Mouse (Mus musculus) megakaryocyte progenitor cell, adult 5-6 weeks (primary cell): ENCODE data around the gene Pgghg. TPM values are rescaled to one million over a fixed set of nuclear protein-coding genes. Genes with fewer than 3 reads are reported as not detected.
"Not testable (repeated sequence)": the region's sequence is repeated elsewhere in the genome, so short reads cannot be mapped to it uniquely, and the experiment has no call there.

ENCODE experiments used
- ATAC-seq: replicated peaks from 2 replicates; pipeline ENCODE4 v1.8.0; 2016; ENCODE audit warnings: mild to moderate bottlenecking, moderate TSS enrichment, inconsistent platforms; ENCODE audit not compliant: poor library complexity
- total RNA-seq, 2 experiments: library from RNA; stranded (forward) in 1 of 2; stranded (reverse) in 1 of 2; fragments of 157-497, 149-512 nt in 1 of 2; fragments of 200-1000 nt in 1 of 2; gene quantifications; 2 replicates each; pipeline versions ENCODE4 v1.2.3 to v1.2.4; 2015 to 2017

Pgghg gene
- total RNA-seq, 2 experiments from 2014 or later: 7.3 to 8.2 TPM

DNA sequence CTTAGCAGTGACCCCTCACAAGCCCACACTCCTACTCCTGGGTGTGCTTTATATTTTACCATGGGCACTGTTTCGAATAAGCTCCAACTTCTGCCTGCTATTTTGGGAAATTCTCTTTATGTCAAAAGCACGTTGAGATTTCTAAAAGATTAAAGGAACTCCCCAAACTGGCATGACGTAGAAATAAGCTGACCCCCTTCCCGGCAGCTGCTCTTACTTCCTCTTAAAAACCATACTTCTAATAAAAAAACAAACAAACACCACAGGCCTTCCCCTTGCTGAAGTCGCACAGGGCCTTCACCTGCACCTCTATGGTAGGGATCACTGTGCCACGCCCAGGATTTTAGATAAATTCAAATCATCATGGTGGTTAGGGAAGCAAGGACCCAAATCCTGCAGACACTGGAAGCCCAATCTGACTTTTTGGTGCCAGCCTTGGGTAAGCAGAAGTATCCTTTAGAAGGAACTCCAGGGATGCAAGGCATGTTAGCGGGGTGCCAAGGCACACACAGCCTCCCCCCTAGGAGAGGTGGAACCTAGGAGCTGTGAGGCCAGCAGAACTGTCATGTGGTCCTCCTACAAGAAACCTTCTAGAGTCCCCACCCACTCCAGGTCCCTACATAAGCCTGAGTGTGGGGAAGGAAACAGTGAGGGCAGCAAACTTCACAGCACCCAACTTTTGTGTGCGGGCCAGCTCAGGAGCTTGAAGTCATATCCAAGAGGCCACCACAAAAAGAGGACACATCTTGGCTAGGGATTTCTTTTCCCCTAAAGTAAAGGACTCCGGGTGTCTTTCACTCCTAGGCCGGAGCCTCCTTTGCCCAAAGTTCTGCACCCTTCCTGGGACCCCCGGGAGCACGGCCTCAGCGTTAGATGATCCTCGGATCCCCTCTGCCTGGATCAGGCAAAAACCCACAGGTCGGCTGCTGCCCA lies 12.9 kb downstream of the Pgghg start:
- peak; percentile 23 for ATAC-seq

DNA sequence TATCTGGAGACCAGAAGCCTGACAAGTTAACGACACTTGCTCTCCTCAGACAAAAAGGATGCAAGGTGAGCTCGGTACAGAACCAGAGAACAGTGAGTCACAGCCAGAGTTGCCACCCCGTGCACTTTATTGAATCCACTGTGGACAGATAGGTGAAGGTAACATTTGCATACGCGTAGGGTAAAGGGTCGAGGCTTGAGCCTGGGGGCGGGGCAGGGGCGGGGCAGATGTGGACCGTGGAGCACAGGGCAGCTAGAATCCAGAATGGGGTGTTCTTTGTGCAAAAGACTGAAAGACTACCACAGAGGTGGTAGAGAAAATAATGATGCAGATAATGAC lies 13.5 kb downstream of the Pgghg start:
- no peak for ATAC-seq

DNA sequence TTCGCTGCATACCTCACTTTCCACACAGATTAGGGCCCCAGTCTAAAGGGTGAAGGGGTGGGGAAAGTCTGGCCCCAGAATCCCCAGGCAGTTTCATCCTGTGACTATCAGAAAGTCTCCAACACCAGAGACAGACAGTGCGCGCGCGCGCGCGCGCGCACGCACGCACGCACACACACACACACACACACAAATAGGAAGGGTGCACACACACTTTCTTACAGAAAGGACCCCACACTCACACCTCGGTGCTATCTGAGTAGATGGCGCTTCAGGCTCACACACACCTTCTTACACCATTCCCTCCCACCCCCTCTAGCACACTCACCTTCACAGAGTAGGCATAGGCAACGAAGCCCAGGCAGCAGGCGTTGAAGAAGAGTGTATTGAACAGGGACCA lies 14.2 kb downstream of the Pgghg start:
- peak; percentile 23 for ATAC-seq

DNA sequence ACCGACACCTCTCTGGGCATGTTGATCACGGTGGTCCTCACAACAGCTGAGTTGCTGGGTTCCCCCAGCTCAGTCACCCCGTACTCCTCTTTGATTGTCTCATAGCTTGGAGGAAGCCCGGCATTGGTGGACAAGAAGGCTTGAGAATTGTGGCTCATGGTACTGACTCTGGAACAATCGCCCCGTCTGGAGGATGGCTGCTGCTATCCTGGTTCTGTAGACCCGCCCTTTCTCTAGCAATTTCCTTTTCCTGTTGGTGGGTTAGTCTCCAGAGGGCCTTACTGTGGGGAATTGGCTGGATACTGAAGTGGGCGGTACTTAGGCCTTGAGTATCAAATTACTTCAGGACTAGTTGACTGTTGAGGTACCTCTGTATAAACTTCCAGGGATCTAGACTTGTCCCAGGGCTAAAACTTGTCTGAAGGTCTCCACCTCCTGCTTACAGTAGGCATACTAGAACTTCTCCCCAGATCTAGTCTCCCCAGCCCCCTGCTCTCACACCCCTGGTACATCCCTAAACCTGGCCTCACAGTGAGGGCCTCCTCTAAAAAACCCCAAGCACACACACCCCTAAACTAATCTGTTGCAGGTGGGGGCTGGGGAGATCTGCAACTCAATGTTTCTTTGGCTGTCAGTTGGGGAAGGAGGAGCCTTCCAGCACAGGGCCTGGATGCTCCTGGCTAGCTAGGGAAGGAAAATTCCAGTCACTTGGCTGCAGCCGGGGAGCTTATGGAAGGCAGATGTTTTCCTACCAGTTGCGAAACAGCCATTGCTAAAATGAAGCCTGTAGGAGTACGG lies 14.8 kb downstream of the Pgghg start, which contains the start of the genes Gm45717 and Ifitm2:
Gm45717 (minus strand) TSS at position 180 of the 798 bp plus-strand sequence.
Ifitm2 (minus strand) TSS at position 230 of the 798 bp plus-strand sequence.
- peak; percentile 73 for ATAC-seq

DNA sequence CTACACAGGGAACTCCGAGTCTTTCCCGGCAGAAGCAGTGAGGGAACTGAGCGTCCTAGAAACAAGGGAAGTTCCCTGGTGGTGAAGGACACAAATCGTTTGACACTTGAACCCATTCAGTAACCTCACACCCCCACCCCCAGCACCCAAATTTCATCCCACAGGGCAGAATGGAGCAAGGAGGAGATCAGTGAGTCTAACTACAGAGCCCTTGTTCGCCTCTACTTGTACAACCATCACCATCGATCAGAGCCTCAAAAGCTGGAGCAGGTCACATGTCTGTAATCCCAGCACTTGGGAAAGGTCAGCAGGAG lies 15.3 kb downstream of the Pgghg start:
- ATAC-seq: no peak

DNA sequence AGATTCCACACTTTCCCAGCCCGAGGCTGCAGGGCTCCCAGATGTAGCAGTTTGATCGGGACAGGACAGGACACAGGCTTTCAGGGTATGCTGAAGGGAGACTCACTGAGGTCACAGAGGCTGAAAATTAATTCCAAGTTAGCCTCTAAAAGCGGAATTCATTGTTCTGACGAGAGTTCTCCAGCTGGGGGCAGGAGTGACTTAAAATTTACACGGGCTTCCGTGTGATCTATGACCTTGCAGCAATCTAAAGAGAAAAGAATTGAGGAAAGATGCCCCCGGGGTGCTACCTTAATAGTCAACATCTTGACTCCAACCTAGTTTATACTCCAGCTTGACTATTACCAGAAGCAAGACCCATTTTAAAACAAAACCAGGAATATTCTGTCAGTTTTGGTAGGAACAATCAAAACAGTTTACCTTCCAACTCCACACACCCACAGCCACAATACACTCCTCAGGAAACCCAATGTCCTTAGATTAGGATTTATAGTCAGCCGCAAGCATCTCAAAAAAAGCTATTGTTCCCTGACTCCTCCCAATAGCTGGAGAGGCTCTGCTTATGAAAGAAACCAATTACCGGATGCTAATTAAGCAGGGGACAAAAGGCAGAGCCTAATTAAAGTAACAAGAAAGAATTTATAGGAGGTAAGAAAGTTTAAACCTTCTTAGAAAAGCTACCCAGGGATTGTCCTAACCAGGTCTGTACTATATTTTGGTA lies 18.1 kb downstream of the Pgghg start:
- ATAC-seq: peak; percentile 47

DNA sequence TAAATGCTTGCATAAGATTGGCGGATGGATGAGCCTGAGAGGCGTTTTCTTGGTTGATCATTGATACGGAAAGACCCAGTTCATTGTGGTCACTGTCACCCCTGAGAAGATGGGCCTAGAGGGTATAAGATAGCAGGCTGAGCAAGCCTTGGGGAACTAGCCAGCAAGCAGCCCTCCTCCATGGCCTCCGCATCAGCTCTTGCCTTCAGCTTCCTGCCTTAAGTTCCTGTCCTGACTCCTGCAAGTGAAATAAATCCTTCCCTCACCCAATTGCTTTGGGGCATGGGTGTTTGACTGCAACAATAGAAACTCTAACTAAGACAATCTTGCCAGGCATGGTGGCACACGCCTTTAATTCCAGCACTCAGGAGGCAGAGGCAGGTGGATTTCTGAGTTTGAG lies 18.8 kb downstream of the Pgghg start:
- ATAC-seq: no peak

DNA sequence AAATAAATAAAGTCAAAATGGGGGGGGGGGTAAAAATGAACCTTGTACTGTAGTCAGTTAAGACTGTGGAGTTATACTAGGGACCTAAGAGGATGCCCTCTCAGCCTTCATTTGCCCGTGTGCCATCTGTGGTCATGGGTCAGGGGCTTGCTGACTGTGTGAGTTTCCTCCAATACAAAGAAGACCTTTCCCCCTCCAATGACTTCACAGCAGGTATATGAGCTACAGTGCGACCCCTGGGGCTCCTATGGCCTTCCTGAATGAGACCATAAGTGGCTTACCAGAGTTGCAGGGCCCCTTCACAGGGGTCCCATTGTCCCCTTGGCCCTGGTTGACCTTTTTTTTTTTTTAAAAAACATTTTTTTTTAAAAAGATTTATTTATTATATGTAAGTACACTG lies 20.2 kb downstream of the Pgghg start:
- ATAC-seq: no peak

DNA sequence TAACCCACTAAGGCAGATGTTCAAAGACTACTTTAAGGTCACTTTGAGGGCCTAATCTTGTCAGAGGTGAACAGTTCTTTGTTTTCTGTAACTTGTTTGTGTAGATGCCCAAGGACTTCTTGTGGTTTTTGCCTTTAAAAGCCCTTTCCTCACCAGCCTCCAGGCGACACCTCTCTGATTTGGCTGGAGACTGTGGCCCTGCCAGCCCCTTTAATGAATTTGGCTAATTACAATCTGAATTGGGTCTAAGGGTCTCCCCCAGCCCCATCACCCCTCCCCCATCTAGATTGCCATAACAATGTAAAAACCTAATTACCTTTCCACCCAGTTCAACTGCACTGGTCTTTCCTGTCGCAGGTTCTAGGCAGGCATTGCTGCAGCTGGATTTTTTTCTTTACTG lies 21.5 kb downstream of the Pgghg start:
- ATAC-seq: no peak

DNA sequence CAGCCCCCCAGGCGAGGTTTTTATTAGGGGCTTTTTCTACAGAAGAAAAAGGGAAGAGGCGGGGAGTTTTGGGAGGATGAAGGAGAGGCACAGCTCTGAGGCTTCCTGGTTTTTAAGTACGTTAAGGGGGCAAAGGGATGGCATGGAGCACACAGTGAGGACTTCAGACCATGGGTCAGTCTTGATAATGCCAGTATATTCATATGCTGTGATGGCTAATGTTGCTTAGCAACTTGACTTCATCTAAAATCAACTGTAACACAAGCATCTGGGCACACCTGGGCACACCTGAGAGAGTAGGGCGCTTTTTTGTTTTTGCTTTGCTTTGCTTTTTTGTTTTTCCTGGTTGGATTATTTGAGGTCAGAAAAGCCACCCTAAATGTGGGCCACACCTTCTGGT lies 25.7 kb downstream of the Pgghg start, which contains the start of gene Ifitm1:
Ifitm1 (plus strand) TSS at position 301 of the 400 bp plus-strand sequence.
- ATAC-seq: no peak

DNA sequence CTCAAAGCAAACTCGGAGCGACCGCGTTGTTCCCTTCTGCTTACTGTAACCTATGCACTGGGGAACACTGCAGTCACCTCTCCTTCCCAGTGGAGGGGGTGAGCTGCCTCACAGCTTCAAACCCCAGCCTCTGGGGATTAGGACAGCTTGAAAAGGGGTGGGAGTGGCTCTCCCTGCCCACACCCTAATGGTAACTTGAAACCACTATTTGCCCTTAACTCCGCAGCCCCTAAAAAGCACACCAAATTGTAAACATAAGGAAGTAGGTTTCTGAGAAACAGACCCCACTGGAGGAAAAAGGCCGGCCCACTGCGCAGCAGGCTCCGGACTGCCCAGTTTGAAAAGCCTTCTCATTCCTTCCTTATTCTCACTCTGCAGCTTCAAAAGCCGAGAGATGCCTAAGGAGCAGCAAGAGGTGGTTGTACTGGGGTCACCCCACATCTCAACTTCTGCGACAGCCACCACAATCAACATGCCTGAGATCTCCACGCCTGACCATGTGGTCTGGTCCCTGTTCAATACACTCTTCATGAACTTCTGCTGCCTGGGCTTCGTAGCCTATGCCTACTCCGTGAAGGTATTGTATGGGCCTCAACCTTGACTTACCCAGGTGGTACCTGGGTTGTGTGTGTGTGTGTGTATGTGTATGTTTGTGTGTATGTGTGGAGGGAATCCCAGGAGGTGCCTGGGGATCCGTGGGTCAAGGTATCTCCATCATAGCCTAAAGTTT lies 26.8 kb downstream of the Pgghg start:
- ATAC-seq: peak; percentile 81

DNA sequence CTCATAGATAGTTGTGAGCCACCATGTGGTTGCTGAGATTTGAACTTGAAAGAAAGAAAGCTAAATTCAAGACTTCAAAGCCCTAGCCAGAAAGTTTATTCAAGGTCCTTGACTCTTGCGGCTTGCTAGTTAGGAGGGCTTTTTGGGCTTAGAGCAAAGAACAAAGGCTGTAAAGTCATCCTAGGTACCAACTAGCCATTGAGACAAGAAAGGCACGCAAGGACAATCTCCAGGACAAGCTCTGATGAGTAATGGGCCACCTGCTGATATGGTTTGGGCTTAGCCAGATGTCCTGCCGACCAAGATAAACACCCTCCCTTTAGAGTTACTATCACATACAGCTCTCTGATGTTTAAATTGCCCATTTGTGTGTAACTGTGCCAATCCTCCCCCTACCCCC lies 27.5 kb downstream of the Pgghg start:
- ATAC-seq: not testable (repeated sequence)

DNA sequence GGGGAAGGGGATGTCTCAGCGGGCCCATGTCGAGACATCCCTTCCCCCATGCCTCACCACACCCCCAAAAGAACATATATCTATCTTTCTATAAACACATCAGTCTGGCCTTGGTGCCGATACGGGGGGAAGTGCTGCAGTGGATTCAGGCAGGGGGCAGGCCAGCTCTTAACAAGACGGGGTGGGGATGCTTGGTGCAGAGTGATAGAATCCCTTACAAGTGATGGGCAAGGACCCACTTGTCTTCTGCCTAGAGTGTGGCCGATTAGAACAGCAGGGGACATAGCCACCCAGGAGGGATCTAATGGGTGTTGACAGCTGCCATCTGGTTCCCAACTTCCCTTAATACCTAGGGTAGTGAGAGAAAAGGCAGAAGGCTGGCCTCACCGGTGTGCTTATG lies 29.7 kb downstream of the Pgghg start:
- ATAC-seq: no peak; the same call in 1 of the 2 replicates

DNA sequence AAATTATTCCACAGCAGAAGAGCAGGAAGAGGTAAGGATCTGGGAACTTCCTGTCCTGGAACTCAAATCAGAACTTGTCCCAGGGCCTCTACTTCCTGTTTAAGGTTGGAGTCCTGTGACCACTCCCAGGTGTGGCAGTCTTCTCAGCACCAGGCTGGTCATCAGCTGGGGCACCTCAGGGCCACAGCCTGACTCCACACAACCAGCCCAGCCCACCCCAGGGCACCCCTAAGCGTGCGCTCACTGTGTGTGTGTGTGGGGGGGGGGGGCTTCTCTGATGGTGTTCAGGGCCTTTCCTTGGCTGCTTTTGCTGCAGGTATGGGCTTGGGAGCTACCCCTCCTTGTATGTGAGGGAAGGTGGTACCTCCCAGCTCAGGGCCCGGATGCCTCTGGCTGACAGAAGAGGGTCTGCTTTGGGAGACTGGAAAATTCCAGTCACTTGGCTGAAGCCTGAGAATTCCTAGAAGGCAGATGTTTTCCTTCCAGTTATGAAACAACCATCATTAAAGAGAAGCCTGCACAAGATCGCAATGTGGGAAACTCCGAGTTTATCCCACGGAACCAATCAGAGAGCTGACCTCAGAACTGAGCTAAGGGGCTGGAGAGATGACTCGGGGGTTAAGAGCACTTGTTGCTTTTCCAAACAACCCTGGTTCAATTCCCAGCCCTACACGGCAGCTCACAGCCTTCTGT lies 30.4 kb downstream of the Pgghg start:
- ATAC-seq: 0 out of 2 replicates have a peak, but pooled peaks have one; percentile 4

DNA sequence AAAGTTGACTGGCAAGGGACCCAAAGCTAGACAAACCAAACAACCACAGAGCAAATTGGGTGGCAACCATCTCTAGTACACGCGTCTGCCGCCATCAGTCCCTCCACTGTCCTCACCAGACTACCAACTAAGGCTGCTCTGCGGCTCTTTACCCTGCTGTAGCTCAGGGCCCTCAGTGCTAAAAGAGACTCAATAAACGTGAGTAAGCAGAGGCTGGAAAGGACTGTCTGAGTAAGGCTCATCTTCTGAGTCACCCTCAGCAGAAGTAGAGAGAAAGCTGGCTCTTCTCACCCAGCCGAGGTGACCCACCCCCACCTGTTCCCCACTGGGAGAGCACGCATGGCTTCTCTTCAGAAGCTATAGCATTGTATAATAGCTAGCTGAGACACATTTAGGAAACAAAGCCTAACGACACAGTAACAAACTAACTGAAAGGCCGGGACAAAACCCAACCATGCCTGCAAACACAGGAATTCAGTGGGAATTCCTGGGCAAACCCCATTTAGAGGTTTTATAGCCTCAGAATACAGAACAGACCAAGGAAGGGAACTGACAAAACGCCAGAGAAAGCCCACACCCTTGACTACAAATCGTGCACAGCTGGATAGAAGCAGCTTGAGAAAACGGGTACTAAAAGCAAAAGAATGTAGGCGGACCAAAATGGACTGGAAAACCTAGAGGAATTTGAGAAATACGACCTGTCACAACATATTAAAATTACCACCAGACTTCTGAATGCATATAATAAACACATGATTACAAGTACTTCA lies 32.4 kb downstream of the Pgghg start:
- ATAC-seq: no peak

DNA sequence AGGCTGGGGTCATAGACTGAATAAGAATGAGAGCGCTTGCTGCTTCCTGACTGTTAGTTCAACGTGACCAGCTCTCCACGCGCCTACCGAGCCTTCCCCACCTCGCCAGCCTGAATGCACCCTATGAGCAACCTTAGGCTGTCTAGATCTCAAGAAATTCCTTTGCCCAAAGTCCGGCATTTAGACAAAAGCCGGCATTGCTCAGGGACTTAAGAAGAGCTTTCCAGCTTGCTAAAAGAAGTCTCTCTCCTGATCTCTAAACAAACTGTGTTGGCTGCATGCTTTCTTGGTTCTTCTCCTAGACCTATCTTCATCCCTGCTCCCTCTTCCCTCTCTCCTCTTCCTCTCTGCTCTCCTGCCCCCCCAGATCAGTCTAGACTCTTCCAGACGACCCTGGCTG lies 33.7 kb downstream of the Pgghg start:
- no peak for ATAC-seq

DNA sequence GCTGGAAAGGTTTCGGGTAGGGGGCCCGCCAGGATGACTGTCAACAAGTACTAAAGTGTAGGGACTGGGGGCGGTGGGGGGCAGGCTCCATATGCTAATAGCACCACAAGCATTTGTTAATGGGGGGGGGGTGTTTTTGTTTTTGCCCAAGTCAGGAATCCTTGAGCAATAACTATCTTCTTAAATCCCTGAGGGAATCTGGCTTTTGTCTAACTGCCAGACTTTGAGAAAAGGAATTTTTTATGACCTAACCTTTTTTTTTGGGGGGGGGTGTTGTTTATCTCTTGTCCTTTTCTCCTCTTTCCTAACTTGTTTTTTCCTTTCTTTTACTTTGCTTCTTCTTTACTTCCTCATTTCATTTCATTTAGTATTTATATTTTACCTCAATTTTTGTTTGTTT lies 34.3 kb downstream of the Pgghg start:
- ATAC-seq: no peak

DNA sequence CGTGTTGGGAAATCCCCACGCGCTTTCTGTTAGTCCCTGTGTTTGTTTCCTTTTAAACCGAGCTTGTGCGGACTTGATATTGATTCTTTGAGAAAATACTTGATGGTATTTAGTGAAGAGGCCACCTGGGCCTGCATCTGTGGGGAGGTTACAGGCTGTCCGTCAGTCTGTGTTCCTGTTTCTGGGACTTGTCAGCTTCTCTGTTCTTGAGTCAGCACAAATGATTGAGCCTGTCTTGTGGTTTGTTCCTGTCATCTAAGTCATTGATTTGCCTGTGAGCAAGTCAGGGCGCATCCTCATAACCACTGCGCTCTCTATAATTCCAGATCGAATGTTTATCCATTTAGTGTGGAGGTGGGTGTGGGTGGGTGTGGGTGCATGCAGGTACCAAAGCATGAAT lies 35.5 kb downstream of the Pgghg start:
- peak; percentile 51 for ATAC-seq

DNA sequence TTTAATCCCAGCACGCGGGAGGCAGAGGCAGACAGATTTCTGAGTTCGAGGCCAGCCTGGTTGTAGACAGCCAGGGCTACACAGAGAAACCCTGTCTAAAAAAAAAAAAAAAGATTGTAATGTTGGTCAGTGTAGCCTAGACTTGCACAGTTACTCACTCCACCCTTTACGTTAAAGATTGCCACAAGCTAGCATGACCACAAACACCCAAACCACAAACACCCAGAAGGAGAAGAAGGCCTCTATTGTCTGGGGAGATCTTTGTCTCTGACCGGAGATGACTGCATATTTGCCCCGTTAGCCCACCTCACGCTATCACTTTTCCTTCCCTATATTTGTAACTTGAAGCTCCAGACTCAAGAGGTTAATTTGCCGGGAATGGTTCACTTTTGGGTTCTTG lies 40.5 kb downstream of the Pgghg start:
- peak; percentile 97 for ATAC-seq
